Mouse (Mus musculus) bone marrow, adult 2 months (tissue): ENCODE results near the gene Chst3.
"Not testable (repeated sequence)": the region's sequence is repeated elsewhere in the genome, so short reads cannot be mapped to it uniquely, and the experiment has no call there.

Source experiments
- CTCF ChIP-seq: fragments of 200-500 bp; IDR thresholded peaks from 2 replicates; pipeline ENCODE4 v1.5.1; 2011; ENCODE audit warnings: low read length, control low read depth; ENCODE audit not compliant: control insufficient read depth, insufficient read depth
- POLR2A ChIP-seq: fragments of 200-500 bp; IDR thresholded peaks from 2 replicates; pipeline ENCODE4 v1.6.1; 2011; ENCODE audit warnings: low read depth, mild to moderate bottlenecking, control low read depth, low read length, borderline replicate concordance; ENCODE audit not compliant: control insufficient read depth

GRCm38 (mm10) chr10:60147510-60148047 lies 71.5 kb downstream of the Chst3 start:
- TF ChIP-seq CTCF, POLR2A: not testable (repeated sequence)
